Mouse (Mus musculus): ENCODE data around the gene Man2b1. TPM values are rescaled to one million over a fixed set of nuclear protein-coding genes. Genes with fewer than 3 reads are reported as not detected.
"Not testable (repeated sequence)": the region's sequence is repeated elsewhere in the genome, so short reads cannot be mapped to it uniquely, and the experiment has no call there.

Gene Man2b1
- total RNA-seq, 2 experiments from 2014 or later = 30.5 to 36.8 TPM

- no peak for DNase-seq
These were observed 39.9 kb downstream of the Man2b1 start, which contains the start of gene Zfp791 for GRCm38 (mm10) chr8:85122995-85123394. TSS of gene Zfp791 (minus strand) at chr8:85123095.

- DNase-seq = no peak
These were observed 40.6 kb downstream of the Man2b1 start for GRCm38 (mm10) chr8:85123691-85124090.

GRCm38 (mm10) chr8:85132335-85132734 lies 49.3 kb downstream of the Man2b1 start:
- no peak for DNase-seq

- DNase-seq = not testable (repeated sequence)
These were observed 52.6 kb downstream of the Man2b1 start for GRCm38 (mm10) chr8:85135690-85136089.

- no peak for DNase-seq
These were observed 59.4 kb downstream of the Man2b1 start for GRCm38 (mm10) chr8:85142516-85142915.

Small RNA genes lying within 50 kb of the gene (microRNA-seq; reads per million reads assigned to microRNA genes)
- gene Gm23388 (0 reads per million in 2 experiments), gene Mir7070 (2.1 to 3.3 reads per million in 2 experiments)

Other genes with a start within 250 kb of the Man2b1 start
- 10 to 100 TPM; 67.9 to 68.5 TPM for gene Rad23a, start 242.6 kb upstream of the Man2b1 start, total RNA-seq (2021)
- 100 to 1,000 TPM; 557 to 631 TPM for gene Calr, start 236.3 kb upstream of the Man2b1 start, total RNA-seq (2021)
- 10 to 100 TPM; 51.2 to 52.7 TPM for gene Farsa, start 226.3 kb upstream of the Man2b1 start, total RNA-seq (2021)
- 10 to 100 TPM; 16.1 to 19.7 TPM for gene Syce2, start 211.2 kb upstream of the Man2b1 start, total RNA-seq (2021)
- 10 to 100 TPM; 39.5 to 46.3 TPM for gene Gcdh, start 189.3 kb upstream of the Man2b1 start, total RNA-seq (2021)
- gene Klf1, start 181.3 kb upstream of the Man2b1 start, total RNA-seq (2021) = under 1 TPM in 1 of 2 experiments, not detected in 1; 0.40 TPM
- gene Dnase2a, start 174.7 kb upstream of the Man2b1 start, total RNA-seq (2021) = 1 to 10 TPM; 3.2 to 3.9 TPM
- 10 to 100 TPM; 79.5 TPM for gene Mast1, start 145.9 kb upstream of the Man2b1 start, total RNA-seq (2021)
- gene Rtbdn, start 136.3 kb upstream of the Man2b1 start, total RNA-seq (2021) = 1 to 10 TPM in 1 of 2 experiments, under 1 TPM in 1; 0.77 to 1.0 TPM
- gene Gm49661, start 113.8 kb upstream of the Man2b1 start, total RNA-seq (2021) = not detected
- 100 to 1,000 TPM; 338 to 356 TPM for gene Prdx2, start 113.7 kb upstream of the Man2b1 start, total RNA-seq (2021)
- gene Rnaseh2a, start 113.5 kb upstream of the Man2b1 start, total RNA-seq (2021) = 10 to 100 TPM; 35.3 to 36.8 TPM
- gene Junb, start 104.6 kb upstream of the Man2b1 start, total RNA-seq (2021) = 10 to 100 TPM; 59.9 to 73.6 TPM
- gene Hook2, start 92.7 kb upstream of the Man2b1 start, total RNA-seq (2021) = 1 to 10 TPM; 7.8 to 9.7 TPM
- not detected for gene Best2, start 68.7 kb upstream of the Man2b1 start, total RNA-seq (2021)
- 100 to 1,000 TPM; 120 to 121 TPM for gene Asna1, start 58.0 kb upstream of the Man2b1 start, total RNA-seq (2021)
- 100 to 1,000 TPM; 133 to 136 TPM for gene Trir, start 56.4 kb upstream of the Man2b1 start, total RNA-seq (2021)
- 100 to 1,000 TPM; 147 to 149 TPM for gene Tnpo2, start 46.4 kb upstream of the Man2b1 start, total RNA-seq (2021)
- 10 to 100 TPM; 22.8 to 24.1 TPM for gene Fbxw9, start 23.2 kb upstream of the Man2b1 start, total RNA-seq (2021)
- not detected for gene Gm5741, start 15.3 kb upstream of the Man2b1 start, total RNA-seq (2021)
- 10 to 100 TPM; 52.1 to 60.6 TPM for gene Dhps, start 11.5 kb upstream of the Man2b1 start, total RNA-seq (2021)
- 10 to 100 TPM; 55.0 to 65.7 TPM for gene Wdr83os, start 2.5 kb upstream of the Man2b1 start, total RNA-seq (2021)
- gene Wdr83, start 2.0 kb upstream of the Man2b1 start, total RNA-seq (2021) = 10 to 100 TPM; 26.1 to 28.4 TPM
- 1 to 10 TPM; 6.8 to 8.0 TPM for gene Zfp791, start 39.8 kb downstream of the Man2b1 start, total RNA-seq (2021)
- gene Cks1brt, start 68.7 kb downstream of the Man2b1 start, total RNA-seq (2021) = not detected
- gene Olfr371, start 142.7 kb downstream of the Man2b1 start, total RNA-seq (2021) = not detected
- gene Orc6, start 216.4 kb downstream of the Man2b1 start, total RNA-seq (2021) = 10 to 100 TPM; 26.6 to 33.2 TPM
- gene Vps35, start 216.5 kb downstream of the Man2b1 start, total RNA-seq (2021) = 100 to 1,000 TPM; 129 to 139 TPM

Data from layer of hippocampus, postnatal 36 days (tissue).